Mouse (Mus musculus) liver, embryonic 16.5 days (tissue): ENCODE measurements around the gene Cux1. TPM values are rescaled to one million over a fixed set of nuclear protein-coding genes. Genes with fewer than 3 reads are reported as not detected.

ENCODE experiments used
- microRNA-seq: library from miRNA; unstranded; fragments of <30 nt; microRNA quantifications from one replicate; pipeline ENCODE4, GENCODE M21; 2016
- polyA plus RNA-seq: library from polyadenylated mRNA; unstranded; fragments of >200 nt; fragmentation: Nextera tagmentation; extraction: Ambion mirVana; gene quantifications from 2 replicates; pipeline ENCODE4 v1.2.1, GENCODE M21; 2015

Gene Cux1
- polyA plus RNA-seq, 1 experiment from 2014 or later, result 17.1 TPM

Small RNA genes within 50 kb of the gene (microRNA-seq; reads per million reads assigned to microRNA genes)
- not detected for gene Mir721

Other genes starting within 250 kb of the Cux1 start
- not detected in 2 replicates for gene Myl10, start 125.7 kb upstream of the Cux1 start, polyA plus RNA-seq